Mouse (Mus musculus) embryonic fibroblast, embryonic 13.5 days (primary cell): ENCODE results near the gene Caly.

Experiments
- CTCF ChIP-seq: IDR thresholded peaks from 2 replicates; pipeline ENCODE4 v1.5.1; 2011; ENCODE audit warnings: mild to moderate bottlenecking, control low read depth, low read length, moderate library complexity, borderline replicate concordance; ENCODE audit not compliant: insufficient read depth
- POLR2A ChIP-seq: IDR thresholded peaks from 2 replicates; pipeline ENCODE4 v1.6.1; 2011; ENCODE audit warnings: low read depth, mild to moderate bottlenecking, control low read depth, low read length, moderate library complexity

GRCm38 (mm10) chr7:140116329-140117054 is 34.1 kb upstream of the Caly start, which contains the start of gene Echs1:
- TF ChIP-seq CTCF (no peak), POLR2A (peak; percentile 89)
